Mouse (Mus musculus): ENCODE measurements at regions not wholly inside any gene's neighbourhood (a gene's known extent, or its start where the extent isn't known, plus 50 kb on each side); places are given as distances from the start of the nearest gene placed in this dataset.
A peak's percentile ranks its signal among the peaks of the same experiment; 100 is the strongest.
"Not testable (repeated sequence)": the region's sequence is repeated elsewhere in the genome, so short reads cannot be mapped to it uniquely, and the experiment has no call there.

- DNase-seq (no peak), ATAC-seq (no peak)
- Histone ChIP-seq H3K4me1 (ENCODE audit: insufficient read depth) (peaks cover 17% of the 10 kb centered on the region), H3K4me3 (ENCODE audit: low read depth, low read length) (no peak overlapping the region), H3K9me3 (ENCODE audit: low read length) (no peaks in the 10 kb centered on the region), H3K4me2 (ENCODE audit: low read depth, low read length) (no peak overlapping the region), H3K27me3 (ENCODE audit: insufficient read depth, low read length) (no peaks in the 10 kb centered on the region), H3K36me3 (replicated peaks; ENCODE audit: insufficient read depth, low read length) (no peaks in the 10 kb centered on the region), H3K9ac (replicated peaks) (no peak overlapping the region), H3K27ac (ENCODE audit: low read depth) (peak overlapping the region; percentile 80)
- peak; percentile 45 for TF ChIP-seq CTCF (IDR thresholded peaks at IDR 0.05; ENCODE audit: low read depth)
- no peak for TF ChIP-seq EP300 (IDR thresholded peaks at IDR 0.05; ENCODE audit: low read depth)
- WGBS (ENCODE audit: insufficient replicate concordance): 59% methylated on average over 5 of the region's 5 CpGs
Observed at GRCm38 (mm10) chr5:148789823-148790222, 139.3 kb downstream of the Katnal1 start.

- DNase-seq (peak; percentile 82), ATAC-seq (peak; percentile 92)
- H3K9ac ChIP-seq (replicated peaks): no peak overlapping the region
- H3K4me1 ChIP-seq (ENCODE audit: insufficient read depth): peaks cover 14% of the 10 kb centered on the region
- H3K27me3 ChIP-seq (ENCODE audit: insufficient read depth, low read length): no peaks in the 10 kb centered on the region
- peak overlapping the region; percentile 80 for H3K27ac ChIP-seq (ENCODE audit: low read depth)
- no peak overlapping the region for H3K4me3 ChIP-seq (ENCODE audit: low read depth, low read length)
- no peaks in the 10 kb centered on the region for H3K36me3 ChIP-seq (replicated peaks; ENCODE audit: insufficient read depth, low read length)
- H3K9me3 ChIP-seq (ENCODE audit: low read length): no peaks in the 10 kb centered on the region
- 39% methylated on average over 6 of the region's 6 CpGs for WGBS (ENCODE audit: insufficient replicate concordance)
- H3K4me2 ChIP-seq (ENCODE audit: low read depth, low read length): no peak overlapping the region
- TF ChIP-seq EP300 (IDR thresholded peaks at IDR 0.05; ENCODE audit: low read depth) (0 out of 2 replicates have a peak, but pooled peaks have one; percentile 7), CTCF (IDR thresholded peaks at IDR 0.05; ENCODE audit: low read depth) (no peak)
Observed at GRCm38 (mm10) chr5:148789147-148789566, 140.0 kb downstream of the Katnal1 start.

GRCm38 (mm10) chr5:148788690-148789089 is 140.4 kb downstream of the Katnal1 start:
- Histone ChIP-seq H3K4me3 (ENCODE audit: low read depth, low read length) (no peak overlapping the region), H3K27ac (ENCODE audit: low read depth) (peak overlapping the region; percentile 53), H3K36me3 (replicated peaks; ENCODE audit: insufficient read depth, low read length) (no peaks in the 10 kb centered on the region), H3K9ac (replicated peaks) (no peak overlapping the region), H3K4me1 (ENCODE audit: insufficient read depth) (peaks cover 14% of the 10 kb centered on the region), H3K4me2 (ENCODE audit: low read depth, low read length) (no peak overlapping the region), H3K9me3 (ENCODE audit: low read length) (no peaks in the 10 kb centered on the region), H3K27me3 (ENCODE audit: insufficient read depth, low read length) (no peaks in the 10 kb centered on the region)
- TF ChIP-seq EP300 (IDR thresholded peaks at IDR 0.05; ENCODE audit: low read depth): no peak
- no peak for TF ChIP-seq CTCF (IDR thresholded peaks at IDR 0.05; ENCODE audit: low read depth)
- ATAC-seq: no peak
- WGBS (ENCODE audit: insufficient replicate concordance): 89% methylated on average over 8 of the region's 8 CpGs
- DNase-seq: no peak

- DNase-seq (peak; percentile 54), ATAC-seq (peak; percentile 70)
- Histone ChIP-seq H3K27ac (ENCODE audit: low read depth) (peak overlapping the region; percentile 44; the same call in 1 of the 2 replicates), H3K36me3 (replicated peaks; ENCODE audit: insufficient read depth, low read length) (no peaks in the 10 kb centered on the region), H3K4me2 (ENCODE audit: low read depth, low read length) (no peak overlapping the region), H3K4me3 (ENCODE audit: low read depth, low read length) (no peak overlapping the region), H3K9ac (replicated peaks) (no peak overlapping the region), H3K4me1 (ENCODE audit: insufficient read depth) (peaks cover 12% of the 10 kb centered on the region), H3K27me3 (ENCODE audit: insufficient read depth, low read length) (no peaks in the 10 kb centered on the region), H3K9me3 (ENCODE audit: low read length) (no peaks in the 10 kb centered on the region)
- TF ChIP-seq CTCF (IDR thresholded peaks at IDR 0.05; ENCODE audit: low read depth): no peak
- TF ChIP-seq EP300 (IDR thresholded peaks at IDR 0.05; ENCODE audit: low read depth): no peak
- WGBS (ENCODE audit: insufficient replicate concordance): 25% methylated on average over 8 of the region's 8 CpGs
Observed at GRCm38 (mm10) chr5:148787270-148787669, 141.8 kb downstream of the Katnal1 start.

GRCm38 (mm10) chr5:148781076-148781475 is 148.0 kb downstream of the Katnal1 start:
- not testable (repeated sequence) for H3K4me1 ChIP-seq (ENCODE audit: insufficient read depth); H3K4me2 ChIP-seq (ENCODE audit: low read depth, low read length); H3K27ac ChIP-seq (ENCODE audit: low read depth); DNase-seq; H3K4me3 ChIP-seq (ENCODE audit: low read depth, low read length); H3K9ac ChIP-seq (replicated peaks); H3K36me3 ChIP-seq (replicated peaks; ENCODE audit: insufficient read depth, low read length); H3K27me3 ChIP-seq (ENCODE audit: insufficient read depth, low read length); H3K9me3 ChIP-seq (ENCODE audit: low read length); ATAC-seq
- WGBS (ENCODE audit: insufficient replicate concordance): 51% methylated on average over 6 of the region's 6 CpGs

GRCm38 (mm10) chr5:148776796-148777659 is 152.1 kb downstream of the Katnal1 start:
- no peak for ATAC-seq
- Histone ChIP-seq H3K4me1 (ENCODE audit: insufficient read depth) (peaks cover 15% of the 10 kb centered on the region), H3K27me3 (ENCODE audit: insufficient read depth, low read length) (no peaks in the 10 kb centered on the region), H3K4me3 (ENCODE audit: low read depth, low read length) (no peak overlapping the region), H3K9me3 (ENCODE audit: low read length) (no peaks in the 10 kb centered on the region), H3K9ac (replicated peaks) (no peak overlapping the region), H3K27ac (ENCODE audit: low read depth) (no peak overlapping the region), H3K36me3 (replicated peaks; ENCODE audit: insufficient read depth, low read length) (no peaks in the 10 kb centered on the region), H3K4me2 (ENCODE audit: low read depth, low read length) (no peak overlapping the region)
- no peak for TF ChIP-seq CTCF (IDR thresholded peaks at IDR 0.05; ENCODE audit: low read depth)
- no peak for TF ChIP-seq EP300 (IDR thresholded peaks at IDR 0.05; ENCODE audit: low read depth)
- 64% methylated on average over 20 of the region's 20 CpGs for WGBS (ENCODE audit: insufficient replicate concordance)
- DNase-seq: no peak
